Mouse (Mus musculus): ENCODE measurements around the gene Nr4a2. TPM values are rescaled to one million over a fixed set of nuclear protein-coding genes. Genes with fewer than 3 reads are reported as not detected.

Nr4a2 gene
- total and polyA plus RNA-seq, 3 experiments, result 0.82 to 2.3 (median 1.8) TPM

- TF ChIP-seq CHD2 (IDR thresholded peaks at IDR 0.05; ENCODE audit: low read length), result no peak
Measured at GRCm38 (mm10) chr2:57117201-57117951, 6.4 kb downstream of the Nr4a2 start (continued).

GRCm38 (mm10) chr2:57116366-57117200 is 7.2 kb downstream of the Nr4a2 start:
- peak; percentile 53 for DNase-seq (ENCODE audit: extremely low read depth)
- in situ Hi-C loops (cut with MboI; ENCODE audit: low pct_ligation_motif_present, low pct_unique_long_range_greater_than_20kb, low sequenced_read_pairs), result loop anchor here (25.0 kb wide), 1 partner anchor 246 kb away; no protein-coding TSS in a partner anchor
- Histone ChIP-seq H3K27me3 (replicated peaks) (no peaks in the 10 kb centered on the region), H3K4me3 (replicated peaks in 1 of 3; ENCODE audit: low read depth in 2 of 3, low read length in 2 of 3, poor library complexity in 1 of 3) (peak overlapping the region; percentile 57 to 76 (median 58)), H3K4me1 (ENCODE audit: control insufficient read depth in 1 of 2, insufficient read depth in 2 of 2) (peaks cover 0 to 15% of the 10 kb centered on the region in 2 experiments; a peak in 2 of 4 replicates), H3K36me3 (replicated peaks in 1 of 2; ENCODE audit: control insufficient read depth in 1 of 2, insufficient read depth in 1 of 2, low read length in 1 of 2) (peaks cover 5 to 19% of the 10 kb centered on the region in 2 experiments), H3K9ac (ENCODE audit: insufficient read depth, low read depth) (peak overlapping the region; percentile 90), H3K27ac (ENCODE audit: insufficient read depth, low read depth) (peak overlapping the region; percentile 54), H3K4me2 (ENCODE audit: insufficient read depth, low read depth, poor library complexity, severe bottlenecking) (peak overlapping the region; percentile 98), H3K9me3 (replicated peaks; ENCODE audit: low read length) (peaks cover 26% of the 10 kb centered on the region), H3K79me2 (replicated peaks; ENCODE audit: control insufficient read depth, extremely low read depth, insufficient read depth, poor library complexity, severe bottlenecking) (peaks cover 7% of the 10 kb centered on the region)
- dilution Hi-C loops (cut with MboI; ENCODE audit: extremely low pct_ligation_motif_present, extremely low pct_unique_long_range_greater_than_20kb, low sequenced_read_pairs), result no loop called here
- no peak for TF ChIP-seq MYC (IDR thresholded peaks at IDR 0.05; ENCODE audit: low read depth, low read length)
- TF ChIP-seq MAX (IDR thresholded peaks at IDR 0.05; ENCODE audit: low read length), result no peak
- 0 out of 2 replicates have a peak, but pooled peaks have one; percentile 21 for TF ChIP-seq CHD1 (IDR thresholded peaks at IDR 0.05; ENCODE audit: low read depth, low read length)
- TF ChIP-seq ZNF384 (IDR thresholded peaks at IDR 0.05; ENCODE audit: low read depth, low read length), result peak; percentile 94
- no peak for TF ChIP-seq JUN (IDR thresholded peaks at IDR 0.05; ENCODE audit: insufficient read depth, low read depth, low read length)
- TF ChIP-seq TCF12 (IDR thresholded peaks at IDR 0.05; ENCODE audit: low read depth, low read length), result no peak; the same call in 1 of the 2 replicates
- TF ChIP-seq ZKSCAN1 (IDR thresholded peaks at IDR 0.05; ENCODE audit: borderline replicate concordance, low read depth, low read length), result no peak
- no peak for TF ChIP-seq ZC3H11A (IDR thresholded peaks at IDR 0.05; ENCODE audit: low read depth, low read length)
- no peak for TF ChIP-seq UBTF (IDR thresholded peaks at IDR 0.05; ENCODE audit: low read depth, low read length)
- TF ChIP-seq MXI1 (IDR thresholded peaks at IDR 0.05; ENCODE audit: low read depth, low read length), result no peak
- TF ChIP-seq TBP (conservative IDR thresholded peaks at IDR 0.05; ENCODE audit: low read depth, low read length), result 0 out of 2 replicates have a peak, but pooled peaks have one; percentile 34
- no peak for TF ChIP-seq EP300 (IDR thresholded peaks at IDR 0.05; ENCODE audit: low read length)
- TF ChIP-seq CTCF (conservative IDR thresholded peaks at IDR 0.05 in 1 of 2, IDR thresholded peaks at IDR 0.05 in 1 of 2; ENCODE audit: low read depth in 2 of 2, low read length in 2 of 2), result no peak
- TF ChIP-seq ZMIZ1 (IDR thresholded peaks at IDR 0.05; ENCODE audit: low read depth, low read length), result no peak
- no peak for TF ChIP-seq NELFE (IDR thresholded peaks at IDR 0.05; ENCODE audit: low read depth, low read length)
- no peak for TF ChIP-seq RCOR1 (conservative IDR thresholded peaks at IDR 0.05; ENCODE audit: low read depth, low read length)
- no peak for TF ChIP-seq PAX5 (IDR thresholded peaks at IDR 0.05; ENCODE audit: low read length)
- TF ChIP-seq E2F4 (IDR thresholded peaks at IDR 0.05; ENCODE audit: insufficient replicate concordance, low read depth, low read length), result no peak
- no peak for TF ChIP-seq USF1 (IDR thresholded peaks at IDR 0.05; ENCODE audit: low read depth, low read length)
- no peak for TF ChIP-seq JUND (conservative IDR thresholded peaks at IDR 0.05; ENCODE audit: low read depth, low read length)
- no peak; the same call in 1 of the 2 replicates for TF ChIP-seq NRF1 (IDR thresholded peaks at IDR 0.05; ENCODE audit: low read depth, low read length)
- TF ChIP-seq SIN3A (IDR thresholded peaks at IDR 0.05; ENCODE audit: low read length), result no peak; the same call in 1 of the 2 replicates
- peak; percentile 65; the same call in 1 of the 2 replicates for TF ChIP-seq ELF1 (IDR thresholded peaks at IDR 0.05; ENCODE audit: low read depth, low read length)
- TF ChIP-seq ETS1 (conservative IDR thresholded peaks at IDR 0.05; ENCODE audit: low read depth, low read length), result peak; percentile 21; the same call in 1 of the 2 replicates
- no peak for TF ChIP-seq CHD2 (IDR thresholded peaks at IDR 0.05; ENCODE audit: low read length)
- no peak for TF ChIP-seq SMC3 (IDR thresholded peaks at IDR 0.05; ENCODE audit: low read depth, low read length)
- no peak for TF ChIP-seq HCFC1 (IDR thresholded peaks at IDR 0.05; ENCODE audit: low read depth, low read length)
- TF ChIP-seq RAD21 (IDR thresholded peaks at IDR 0.05; ENCODE audit: low read depth, low read length), result no peak
- no peak for TF ChIP-seq USF2 (conservative IDR thresholded peaks at IDR 0.05; ENCODE audit: low read depth, low read length)
- no peak for TF ChIP-seq KAT2A (IDR thresholded peaks at IDR 0.05; ENCODE audit: insufficient replicate concordance, low read length)
- TF ChIP-seq MEF2A (IDR thresholded peaks at IDR 0.05; ENCODE audit: borderline replicate concordance, low read depth, low read length), result peak; percentile 91
- no peak for TF ChIP-seq GABPA (IDR thresholded peaks at IDR 0.05; ENCODE audit: insufficient replicate concordance, low read depth, low read length)
- TF ChIP-seq BHLHE40 (IDR thresholded peaks at IDR 0.05; ENCODE audit: low read depth, low read length), result peak; percentile 28; the same call in 1 of the 2 replicates

All from CH12.LX (cell line).